Mouse (Mus musculus): ENCODE results near the gene Dnali1.
A peak's percentile ranks its signal among the peaks of the same experiment; 100 is the strongest.

Dnali1 gene

GRCm38 (mm10) chr4:125065517-125066307, at the start of gene Dnali1:
Gene Dnali1, minus strand, starts transcription at chr4:125065703.
- peak; percentile 31 for DNase-seq (ENCODE audit: extremely low spot score, low read depth, low spot score)

- DNase-seq (ENCODE audit: extremely low spot score, low read depth, low spot score), result no peak
These were observed 49.6 kb upstream of the Dnali1 start for GRCm38 (mm10) chr4:125115081-125115480.

- peak; percentile 63 for DNase-seq (ENCODE audit: extremely low spot score, low read depth, low spot score)
These were observed 49.1 kb upstream of the Dnali1 start for GRCm38 (mm10) chr4:125114638-125115037.

- no peak for DNase-seq (ENCODE audit: extremely low spot score, low read depth, low spot score)
These were observed 39.9 kb upstream of the Dnali1 start for GRCm38 (mm10) chr4:125105354-125105753.

- DNase-seq (ENCODE audit: extremely low spot score, low read depth, low spot score), result no peak
These were observed 35.8 kb upstream of the Dnali1 start for GRCm38 (mm10) chr4:125101334-125101733.

- DNase-seq (ENCODE audit: extremely low spot score, low read depth, low spot score), result peak; percentile 88
These were observed 34.0 kb upstream of the Dnali1 start for GRCm38 (mm10) chr4:125099458-125099857.

GRCm38 (mm10) chr4:125097412-125097811, 31.9 kb upstream of the Dnali1 start:
- no peak for DNase-seq (ENCODE audit: extremely low spot score, low read depth, low spot score)

GRCm38 (mm10) chr4:125096066-125096465, 30.6 kb upstream of the Dnali1 start:
- DNase-seq (ENCODE audit: extremely low spot score, low read depth, low spot score), result no peak

- no peak for DNase-seq (ENCODE audit: extremely low spot score, low read depth, low spot score)
These were observed 27.5 kb upstream of the Dnali1 start for GRCm38 (mm10) chr4:125093031-125093430.

GRCm38 (mm10) chr4:125085346-125085841, 19.9 kb upstream of the Dnali1 start:
- no peak for DNase-seq (ENCODE audit: extremely low spot score, low read depth, low spot score)

GRCm38 (mm10) chr4:125084403-125085345, 19.2 kb upstream of the Dnali1 start, which contains the start of gene Meaf6:
Gene Meaf6, plus strand, starts transcription at chr4:125085134.
- no peak for DNase-seq (ENCODE audit: extremely low spot score, low read depth, low spot score)

- DNase-seq (ENCODE audit: extremely low spot score, low read depth, low spot score), result no peak
These were observed 13.2 kb upstream of the Dnali1 start for GRCm38 (mm10) chr4:125078698-125079097.

GRCm38 (mm10) chr4:125077700-125078099, 12.2 kb upstream of the Dnali1 start:
- no peak for DNase-seq (ENCODE audit: extremely low spot score, low read depth, low spot score)

GRCm38 (mm10) chr4:125066490-125067370, 1.2 kb upstream of the Dnali1 start, which contains the start of gene Snip1:
Gene Snip1, plus strand, starts transcription at chr4:125066672.
- DNase-seq (ENCODE audit: extremely low spot score, low read depth, low spot score), result peak; percentile 63

GRCm38 (mm10) chr4:125063829-125064228, 1.7 kb downstream of the Dnali1 start:
- DNase-seq (ENCODE audit: extremely low spot score, low read depth, low spot score), result no peak

- peak; percentile 8 for DNase-seq (ENCODE audit: extremely low spot score, low read depth, low spot score)
These were observed 6.5 kb downstream of the Dnali1 start for GRCm38 (mm10) chr4:125059025-125059424.

GRCm38 (mm10) chr4:125058033-125058432, 7.5 kb downstream of the Dnali1 start:
- no peak for DNase-seq (ENCODE audit: extremely low spot score, low read depth, low spot score)

- DNase-seq (ENCODE audit: extremely low spot score, low read depth, low spot score), result no peak
These were observed 8.2 kb downstream of the Dnali1 start for GRCm38 (mm10) chr4:125057273-125057672.

GRCm38 (mm10) chr4:125056476-125056875, 9.0 kb downstream of the Dnali1 start:
- DNase-seq (ENCODE audit: extremely low spot score, low read depth, low spot score), result peak; percentile 12

GRCm38 (mm10) chr4:125055385-125055784, 10.1 kb downstream of the Dnali1 start:
- DNase-seq (ENCODE audit: extremely low spot score, low read depth, low spot score), result no peak

Data from hindlimb bud, embryonic 11.5 days (tissue).